Mouse (Mus musculus): ENCODE measurements around the gene Cdkn1b. TPM values are rescaled to one million over a fixed set of nuclear protein-coding genes. Genes with fewer than 3 reads are reported as not detected.

Gene Cdkn1b
- polyA plus RNA-seq, 1 experiment from 2014 or later, result 19.3 TPM

- no peak overlapping the region for H3K4me3 ChIP-seq
- peaks cover 44% of the 10 kb centered on the region for H3K4me1 ChIP-seq
- no peak overlapping the region for H3K27ac ChIP-seq
- H3K27me3 ChIP-seq, result no peaks in the 10 kb centered on the region
- 68% methylated on average over 4 of the region's 4 CpGs for WGBS
- no peaks in the 10 kb centered on the region for H3K36me3 ChIP-seq
- no peaks in the 10 kb centered on the region for H3K9me3 ChIP-seq
- H3K9ac ChIP-seq, result no peak overlapping the region
- peak overlapping the region; percentile 30; the same call in 1 of the 2 replicates for H3K4me2 ChIP-seq
- no peak for ATAC-seq (ENCODE audit: borderline replicate concordance, extremely low read depth, low FRiP score, low TSS enrichment)
These were observed 5.6 kb downstream of the Cdkn1b start for GRCm38 (mm10) chr6:134925673-134926337.

GRCm38 (mm10) chr6:134926338-134926705 is 6.1 kb downstream of the Cdkn1b start:
- WGBS, result 39% methylated on average over 3 of the region's 3 CpGs
- Histone ChIP-seq H3K36me3 (no peaks in the 10 kb centered on the region), H3K4me3 (peak overlapping the region; percentile 50), H3K9me3 (no peaks in the 10 kb centered on the region), H3K27ac (peak overlapping the region; percentile 99), H3K27me3 (no peaks in the 10 kb centered on the region), H3K9ac (peak overlapping the region; percentile 72), H3K4me2 (peak overlapping the region; percentile 65), H3K4me1 (peaks cover 50% of the 10 kb centered on the region)
- ATAC-seq (ENCODE audit: borderline replicate concordance, extremely low read depth, low FRiP score, low TSS enrichment), result no peak

- H3K9me3 ChIP-seq, result no peaks in the 10 kb centered on the region
- under 1% methylated on average over 63 of the region's 63 CpGs for WGBS
- H3K27ac ChIP-seq, result peak overlapping the region; percentile 99
- peak overlapping the region; percentile 72 for H3K9ac ChIP-seq
- peak overlapping the region; percentile 50 for H3K4me3 ChIP-seq
- no peaks in the 10 kb centered on the region for H3K36me3 ChIP-seq
- no peaks in the 10 kb centered on the region for H3K27me3 ChIP-seq
- peak; percentile 6; the same call in 1 of the 2 replicates for ATAC-seq (ENCODE audit: borderline replicate concordance, extremely low read depth, low FRiP score, low TSS enrichment)
- H3K4me1 ChIP-seq, result peaks cover 49% of the 10 kb centered on the region
- H3K4me2 ChIP-seq, result peak overlapping the region; percentile 65
These were observed 6.8 kb downstream of the Cdkn1b start for GRCm38 (mm10) chr6:134926803-134927594.

- peaks cover 46% of the 10 kb centered on the region for H3K4me1 ChIP-seq
- peak; percentile 13 for ATAC-seq (ENCODE audit: borderline replicate concordance, extremely low read depth, low FRiP score, low TSS enrichment)
- WGBS, result 4% methylated on average over 13 of the region's 13 CpGs
These were observed 7.4 kb downstream of the Cdkn1b start for GRCm38 (mm10) chr6:134927595-134928095.

GRCm38 (mm10) chr6:134928096-134928888 is 8.1 kb downstream of the Cdkn1b start:
- H3K36me3 ChIP-seq, result no peaks in the 10 kb centered on the region
- H3K4me1 ChIP-seq, result peaks cover 45% of the 10 kb centered on the region
- peak; percentile 92 for ATAC-seq (ENCODE audit: borderline replicate concordance, extremely low read depth, low FRiP score, low TSS enrichment)
- no peaks in the 10 kb centered on the region for H3K27me3 ChIP-seq
- peak overlapping the region; percentile 72 for H3K9ac ChIP-seq
- peak overlapping the region; percentile 50 for H3K4me3 ChIP-seq
- under 1% methylated on average over 63 of the region's 63 CpGs for WGBS
- no peaks in the 10 kb centered on the region for H3K9me3 ChIP-seq
- H3K27ac ChIP-seq, result peak overlapping the region; percentile 99
- peak overlapping the region; percentile 65 for H3K4me2 ChIP-seq

More at GRCm38 (mm10) chr6:134927595-134928095, 7.4 kb downstream of the Cdkn1b start:
- Histone ChIP-seq H3K4me3 (peak overlapping the region; percentile 50), H3K27ac (peak overlapping the region; percentile 99), H3K27me3 (no peaks in the 10 kb centered on the region), H3K9me3 (no peaks in the 10 kb centered on the region), H3K9ac (peak overlapping the region; percentile 72), H3K4me2 (peak overlapping the region; percentile 65), H3K36me3 (no peaks in the 10 kb centered on the region)

- H3K36me3 ChIP-seq, result no peaks in the 10 kb centered on the region
- peak overlapping the region; percentile 99 for H3K27ac ChIP-seq
- WGBS, result 0% methylated on average over 15 of the region's 15 CpGs
- H3K27me3 ChIP-seq, result no peaks in the 10 kb centered on the region
- peak; percentile 25; the same call in 1 of the 2 replicates for ATAC-seq (ENCODE audit: borderline replicate concordance, extremely low read depth, low FRiP score, low TSS enrichment)
- H3K4me2 ChIP-seq, result peak overlapping the region; percentile 65
- H3K9me3 ChIP-seq, result no peaks in the 10 kb centered on the region
- peaks cover 39% of the 10 kb centered on the region for H3K4me1 ChIP-seq
- H3K4me3 ChIP-seq, result peak overlapping the region; percentile 50
- peak overlapping the region; percentile 62 for H3K9ac ChIP-seq
These were observed 8.7 kb downstream of the Cdkn1b start for GRCm38 (mm10) chr6:134928889-134929310.

- H3K9ac ChIP-seq, result peak overlapping the region; percentile 37
- no peaks in the 10 kb centered on the region for H3K9me3 ChIP-seq
- H3K27me3 ChIP-seq, result no peaks in the 10 kb centered on the region
- H3K4me1 ChIP-seq, result peaks cover 38% of the 10 kb centered on the region
- peak overlapping the region; percentile 50 for H3K4me3 ChIP-seq
- peak overlapping the region; percentile 65 for H3K4me2 ChIP-seq
- no peak for ATAC-seq (ENCODE audit: borderline replicate concordance, extremely low read depth, low FRiP score, low TSS enrichment)
- peak overlapping the region; percentile 55 for H3K27ac ChIP-seq
- H3K36me3 ChIP-seq, result no peaks in the 10 kb centered on the region
- 34% methylated on average over 4 of the region's 4 CpGs for WGBS
These were observed 9.7 kb downstream of the Cdkn1b start for GRCm38 (mm10) chr6:134929926-134930325.

GRCm38 (mm10) chr6:134930383-134930782 is 10.2 kb downstream of the Cdkn1b start:
- 74% methylated on average over 7 of the region's 7 CpGs for WGBS
- H3K9ac ChIP-seq, result no peak overlapping the region

GRCm38 (mm10) chr6:134931146-134931545 is 10.9 kb downstream of the Cdkn1b start:
- H3K4me1 ChIP-seq, result peaks cover 31% of the 10 kb centered on the region
- H3K4me2 ChIP-seq, result peak overlapping the region; percentile 65
- ATAC-seq (ENCODE audit: borderline replicate concordance, extremely low read depth, low FRiP score, low TSS enrichment), result no peak
- no peak overlapping the region for H3K27ac ChIP-seq
- no peak overlapping the region for H3K4me3 ChIP-seq
- no peak overlapping the region for H3K9ac ChIP-seq
- 78% methylated on average over 3 of the region's 3 CpGs for WGBS
- no peaks in the 10 kb centered on the region for H3K9me3 ChIP-seq
- H3K36me3 ChIP-seq, result no peaks in the 10 kb centered on the region
- H3K27me3 ChIP-seq, result no peaks in the 10 kb centered on the region

More at GRCm38 (mm10) chr6:134930383-134930782, 10.2 kb downstream of the Cdkn1b start:
- H3K27me3 ChIP-seq, result no peaks in the 10 kb centered on the region
- no peaks in the 10 kb centered on the region for H3K9me3 ChIP-seq
- no peak for ATAC-seq (ENCODE audit: borderline replicate concordance, extremely low read depth, low FRiP score, low TSS enrichment)
- H3K4me1 ChIP-seq, result peaks cover 36% of the 10 kb centered on the region
- H3K27ac ChIP-seq, result no peak overlapping the region
- H3K4me3 ChIP-seq, result peak overlapping the region; percentile 50
- H3K4me2 ChIP-seq, result peak overlapping the region; percentile 65
- H3K36me3 ChIP-seq, result no peaks in the 10 kb centered on the region

GRCm38 (mm10) chr6:134932486-134933206 is 12.4 kb downstream of the Cdkn1b start:
- H3K27me3 ChIP-seq, result no peaks in the 10 kb centered on the region
- no peaks in the 10 kb centered on the region for H3K36me3 ChIP-seq
- H3K4me2 ChIP-seq, result peak overlapping the region; percentile 39
- ATAC-seq (ENCODE audit: borderline replicate concordance, extremely low read depth, low FRiP score, low TSS enrichment), result no peak
- H3K9me3 ChIP-seq, result no peaks in the 10 kb centered on the region
- H3K4me3 ChIP-seq, result no peak overlapping the region
- peaks cover 27% of the 10 kb centered on the region for H3K4me1 ChIP-seq
- no peak overlapping the region for H3K9ac ChIP-seq
- H3K27ac ChIP-seq, result peak overlapping the region; percentile 20; the same call in 1 of the 2 replicates
- 51% methylated on average over 12 of the region's 12 CpGs for WGBS

- 0 out of 2 replicates have a peak overlapping the region, but pooled peaks have one; percentile 20 for H3K27ac ChIP-seq
- peaks cover 27% of the 10 kb centered on the region for H3K4me1 ChIP-seq
- H3K9me3 ChIP-seq, result no peaks in the 10 kb centered on the region
- no peak overlapping the region for H3K4me3 ChIP-seq
- no peaks in the 10 kb centered on the region for H3K27me3 ChIP-seq
- no peak overlapping the region for H3K9ac ChIP-seq
- H3K4me2 ChIP-seq, result 0 out of 2 replicates have a peak overlapping the region, but pooled peaks have one; percentile 39
- no peaks in the 10 kb centered on the region for H3K36me3 ChIP-seq
- 66% methylated on average over 2 of the region's 2 CpGs for WGBS
- no peak for ATAC-seq (ENCODE audit: borderline replicate concordance, extremely low read depth, low FRiP score, low TSS enrichment)
These were observed 13.0 kb downstream of the Cdkn1b start for GRCm38 (mm10) chr6:134933207-134933558.
